Mouse (Mus musculus) retina, adult 2 months (tissue): ENCODE results near the gene Actr1b.

ENCODE experiments used
- DNase-seq: peaks from one replicate; pipeline ENCODE4 v3.0.0-alpha.2; 2012; ENCODE audit warnings: low read depth, low spot score

Actr1b gene

GRCm38 (mm10) chr1:36656233-36656632, 58.0 kb downstream of the Actr1b start:
- DNase-seq = no peak

DNA sequence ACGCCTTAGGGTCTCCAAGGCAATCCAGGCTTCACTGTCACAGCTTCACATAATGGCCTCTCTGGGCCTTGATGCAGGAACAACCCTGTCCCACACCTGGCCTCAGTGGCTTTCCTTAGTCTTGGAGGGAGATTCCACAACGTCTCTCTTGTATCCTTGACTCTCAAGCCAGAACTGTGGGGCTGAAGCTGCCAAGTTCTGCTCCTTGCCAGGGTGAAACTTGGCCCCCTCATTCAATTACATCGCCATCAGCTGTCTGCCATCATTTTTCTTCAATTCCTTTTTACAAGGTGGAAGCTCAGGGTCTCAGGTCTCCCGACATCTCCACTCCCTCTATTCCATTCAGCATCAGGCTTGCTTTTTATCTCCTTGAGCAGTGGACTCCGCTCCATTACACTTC, 59.2 kb downstream of the Actr1b start:
- DNase-seq = no peak
